Mouse (Mus musculus): Measurements from ENCODE around the gene Slc43a2. TPM values are rescaled to one million over a fixed set of nuclear protein-coding genes. Genes with fewer than 3 reads are reported as not detected.

Gene Slc43a2
- total RNA-seq (2015) (30.6 and 32.3 TPM in 2 replicates), total RNA-seq (2017) (32.2 and 33.5 TPM in 2 replicates)

DNA sequence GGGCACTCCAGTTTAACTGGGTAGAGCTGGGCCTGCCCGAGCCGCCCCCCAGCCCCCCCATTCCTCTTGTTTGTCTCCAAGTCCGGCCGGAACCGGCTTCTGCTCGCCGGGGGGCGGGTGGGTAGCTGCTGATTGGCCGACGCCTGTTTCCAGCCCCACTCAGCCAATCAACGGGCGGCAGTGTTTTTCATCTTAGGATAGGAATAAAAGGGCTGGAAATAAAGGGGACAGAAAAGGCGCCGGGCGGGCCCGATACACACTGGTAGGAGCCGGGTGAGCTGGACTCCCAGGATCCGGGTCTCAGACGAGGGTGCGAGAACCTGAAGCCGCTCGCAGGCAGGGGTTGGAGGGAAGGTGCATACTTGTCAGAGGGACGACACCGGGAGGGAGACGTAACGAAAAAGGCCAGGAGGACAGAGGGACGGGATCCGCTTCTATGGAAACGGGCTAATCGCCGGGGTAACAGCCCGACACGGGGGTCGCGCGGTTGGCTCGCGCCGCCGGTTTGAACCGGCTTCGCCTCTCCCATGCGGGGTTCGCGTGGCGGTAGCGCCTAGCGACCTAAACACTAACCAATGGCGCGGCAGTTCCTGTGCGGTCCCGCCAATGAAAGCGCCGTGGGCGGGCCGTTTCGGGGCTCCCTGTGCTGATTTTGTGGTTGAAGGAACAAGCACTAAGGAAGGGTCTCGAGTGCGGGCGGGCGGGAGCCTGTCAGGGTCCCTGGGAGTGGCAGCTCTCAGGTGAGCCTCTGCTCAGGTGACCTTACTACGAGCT lies at the start of gene Slc43a2:
Gene Slc43a2 (plus strand): TSS at position 226 of the 774 bp plus-strand sequence.
- peak; percentile 71 for ATAC-seq (ENCODE audit: poor library complexity, severe bottlenecking)

DNA sequence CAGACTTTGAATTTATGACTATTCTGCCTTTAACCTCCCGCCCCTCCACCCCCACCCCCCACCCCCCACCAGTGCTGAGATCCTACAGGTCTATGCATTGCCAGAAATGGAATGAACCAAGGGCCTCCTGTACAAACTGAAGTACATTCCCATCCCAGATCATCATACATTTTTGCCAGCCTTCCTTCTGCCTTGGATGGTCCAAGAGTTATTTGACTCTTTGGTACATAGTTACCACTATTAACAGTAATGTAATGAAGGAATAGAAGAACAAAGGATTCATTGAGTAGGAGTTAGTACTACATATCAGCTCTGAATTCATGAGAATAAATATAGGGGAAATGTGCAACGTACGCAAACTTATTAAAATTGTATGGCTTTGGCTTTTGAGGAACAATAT lies 45.3 kb upstream of the Slc43a2 start:
- 0 out of 2 replicates have a peak, but pooled peaks have one; percentile 1 for ATAC-seq (ENCODE audit: poor library complexity, severe bottlenecking)

DNA sequence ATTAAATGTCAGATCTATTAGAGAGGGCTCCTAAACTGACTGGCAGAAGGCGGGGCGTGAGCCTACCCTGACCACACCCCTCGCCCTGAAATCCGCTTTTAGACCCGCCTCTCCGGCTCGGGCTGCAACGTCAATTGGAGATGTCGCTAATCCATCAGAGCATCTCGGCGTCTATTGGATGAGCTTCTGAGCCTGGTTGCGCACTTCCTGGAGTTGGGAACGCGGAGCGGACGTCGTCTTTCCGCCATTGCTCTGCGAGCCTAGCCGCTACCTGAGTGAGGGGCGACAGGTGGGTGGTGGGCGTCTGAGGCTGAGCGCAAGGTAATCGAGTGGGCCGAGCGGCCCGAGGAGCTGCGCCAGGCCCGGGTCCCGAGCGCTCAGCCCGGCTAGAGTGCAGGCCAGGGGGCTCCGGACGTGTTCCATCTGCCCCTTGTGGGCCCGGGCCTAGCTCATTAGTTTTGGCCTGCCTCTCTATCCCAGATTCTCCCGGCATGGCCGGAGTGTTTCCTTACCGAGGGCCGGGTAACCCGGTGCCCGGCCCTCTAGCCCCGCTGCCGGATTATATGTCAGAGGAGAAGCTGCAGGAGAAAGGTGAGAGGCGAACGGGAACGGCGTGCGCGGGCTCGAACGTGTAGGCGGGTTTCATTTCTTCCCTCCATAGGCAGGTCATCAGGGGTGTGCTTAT lies 44.8 kb upstream of the Slc43a2 start, which contains the start of gene Prpf8:
Gene Prpf8 (plus strand): TSS at position 216 of the 685 bp plus-strand sequence.
- peak; percentile 100 for ATAC-seq (ENCODE audit: poor library complexity, severe bottlenecking)

DNA sequence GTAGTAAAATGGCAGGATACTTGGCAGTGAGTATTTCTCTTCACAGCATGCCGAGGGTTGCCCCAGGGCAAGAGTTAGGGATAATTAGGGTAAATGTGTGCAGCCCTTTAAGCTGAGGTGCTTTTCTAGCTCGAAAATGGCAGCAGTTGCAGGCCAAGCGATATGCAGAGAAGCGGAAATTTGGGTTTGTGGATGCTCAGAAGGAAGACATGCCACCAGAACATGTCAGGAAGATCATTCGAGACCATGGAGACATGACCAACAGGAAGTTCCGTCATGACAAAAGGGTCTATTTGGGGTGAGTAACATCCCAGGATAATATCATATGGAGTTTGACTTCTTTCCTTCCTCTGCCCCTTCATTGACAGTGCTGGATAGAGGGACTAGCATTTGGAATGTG lies 44.0 kb upstream of the Slc43a2 start:
- no peak for ATAC-seq (ENCODE audit: poor library complexity, severe bottlenecking)

DNA sequence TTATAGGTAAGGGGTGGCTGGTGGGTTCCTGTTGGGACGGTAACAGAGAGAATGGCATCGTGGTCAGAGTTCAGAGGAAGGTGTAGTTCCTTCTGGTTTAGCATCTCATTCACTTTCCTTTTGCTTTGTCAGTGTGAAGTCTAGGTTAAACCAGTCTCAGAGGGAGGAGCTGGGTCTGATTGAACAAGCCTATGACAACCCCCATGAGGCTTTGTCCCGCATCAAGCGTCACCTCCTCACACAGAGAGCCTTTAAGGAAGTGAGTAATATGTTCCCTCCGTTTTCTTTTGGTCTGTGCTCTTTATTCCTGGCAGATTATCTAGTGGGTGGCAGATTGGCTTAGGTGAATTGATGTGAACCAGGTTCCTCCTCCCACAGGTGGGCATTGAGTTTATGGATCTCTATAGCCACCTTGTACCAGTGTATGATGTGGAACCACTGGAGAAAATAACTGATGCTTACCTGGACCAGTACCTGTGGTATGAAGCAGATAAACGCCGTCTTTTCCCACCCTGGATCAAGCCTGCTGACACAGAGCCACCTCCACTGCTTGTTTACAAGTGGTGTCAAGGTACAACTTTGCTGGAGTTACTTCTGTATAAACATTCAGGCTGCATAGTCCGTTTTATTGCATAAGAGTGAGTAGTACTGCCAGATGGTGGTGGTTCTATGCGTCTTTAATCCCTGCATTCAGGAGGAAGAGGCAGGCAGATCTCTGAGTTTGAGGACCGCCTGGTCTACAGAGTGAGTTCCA lies 37.0 kb upstream of the Slc43a2 start:
- ATAC-seq (ENCODE audit: poor library complexity, severe bottlenecking): no peak

DNA sequence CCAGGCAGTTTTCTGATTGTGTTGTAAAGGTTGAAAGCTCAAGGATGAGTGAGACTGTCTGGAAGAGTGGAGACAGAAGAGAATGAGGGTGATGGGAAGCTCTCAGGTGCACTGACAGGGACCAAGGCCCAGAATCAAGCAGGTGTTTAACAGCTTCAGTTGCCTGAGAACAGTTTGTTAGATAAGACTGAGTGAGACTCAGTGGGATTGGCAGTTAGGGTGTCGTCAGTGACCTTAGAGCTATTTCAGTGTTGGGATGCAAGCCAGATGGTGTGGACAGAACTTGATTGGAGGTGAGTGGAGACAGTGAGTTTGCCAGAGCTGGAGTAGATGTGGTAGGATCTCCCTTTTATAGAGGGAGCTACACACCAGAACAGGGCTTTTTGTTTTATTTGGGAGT lies 33.4 kb upstream of the Slc43a2 start:
- ATAC-seq (ENCODE audit: poor library complexity, severe bottlenecking): no peak

DNA sequence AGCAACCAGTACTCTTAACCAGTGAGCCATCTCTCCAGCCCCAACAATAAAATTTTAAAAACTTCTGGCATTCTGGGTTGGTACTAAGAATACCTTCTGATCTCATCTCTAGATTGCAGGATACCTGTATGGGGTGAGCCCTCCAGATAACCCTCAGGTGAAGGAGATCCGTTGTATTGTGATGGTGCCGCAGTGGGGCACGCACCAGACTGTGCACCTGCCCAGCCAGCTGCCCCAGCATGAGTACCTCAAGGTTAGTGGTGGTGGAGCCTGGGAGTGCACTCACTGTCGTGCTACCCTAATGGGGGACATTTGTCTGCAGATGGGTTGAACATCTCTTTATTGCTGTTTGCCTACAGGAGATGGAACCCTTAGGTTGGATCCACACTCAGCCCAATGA lies 23.3 kb upstream of the Slc43a2 start:
- ATAC-seq (ENCODE audit: poor library complexity, severe bottlenecking): no peak

DNA sequence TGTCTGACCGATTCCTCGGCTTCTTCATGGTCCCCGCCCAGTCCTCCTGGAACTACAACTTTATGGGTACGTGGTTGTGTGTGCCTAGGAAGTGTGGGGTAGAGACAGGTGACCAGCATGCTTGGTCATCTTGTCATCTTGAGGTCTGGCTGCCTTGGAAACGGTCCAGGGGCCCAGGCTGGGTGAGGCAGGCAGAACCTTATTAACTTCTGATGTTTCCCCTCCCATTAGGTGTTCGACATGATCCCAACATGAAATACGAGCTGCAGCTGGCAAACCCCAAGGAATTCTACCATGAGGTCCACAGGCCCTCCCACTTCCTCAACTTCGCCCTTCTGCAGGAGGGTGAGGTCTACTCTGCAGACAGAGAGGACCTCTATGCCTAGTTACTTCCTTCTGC lies 22.6 kb upstream of the Slc43a2 start:
- no peak for ATAC-seq (ENCODE audit: poor library complexity, severe bottlenecking)

DNA sequence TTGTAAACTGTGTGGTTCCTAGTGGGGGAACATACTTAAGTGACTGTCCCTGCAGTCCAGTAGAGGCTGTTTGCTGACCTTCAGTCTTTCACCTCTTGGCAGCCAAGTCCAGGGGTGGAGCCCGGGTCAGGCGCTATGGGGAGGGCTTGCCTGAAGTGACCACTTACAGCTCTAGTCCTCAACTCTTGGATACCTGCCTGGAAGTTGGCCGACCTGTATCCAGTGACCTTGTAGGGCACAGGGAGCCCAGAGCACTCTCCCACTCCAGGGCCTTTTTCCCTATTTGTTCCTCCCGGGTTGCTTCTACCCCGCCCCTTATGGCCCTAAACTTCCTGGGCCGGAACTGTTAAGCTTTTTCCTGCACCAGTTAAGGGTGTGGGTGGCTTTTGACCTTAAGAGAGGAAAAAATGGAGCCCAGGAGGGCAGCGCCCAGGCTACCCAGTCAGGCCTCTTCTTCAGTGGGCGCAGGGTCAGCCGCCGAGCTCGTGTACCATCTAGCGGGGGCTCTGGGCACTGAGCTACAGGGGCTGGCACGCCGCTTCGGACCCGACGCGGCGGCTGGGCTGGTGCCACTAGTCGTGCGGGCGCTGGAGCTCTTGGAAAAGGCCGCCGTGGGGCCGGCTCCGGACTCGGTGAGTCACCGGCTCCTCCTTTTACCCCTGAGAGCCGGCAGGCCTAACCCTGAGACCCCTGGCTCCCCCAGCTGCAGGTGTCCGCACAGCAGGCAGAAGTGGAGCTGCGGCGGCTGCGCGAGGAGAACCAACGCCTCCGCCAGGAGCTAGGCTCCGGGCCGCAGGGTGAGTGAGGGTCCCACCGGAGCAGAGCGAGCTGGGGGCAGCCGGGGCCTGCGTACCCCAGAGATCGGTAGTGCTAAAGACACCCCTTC lies 21.5 kb upstream of the Slc43a2 start, which contains the start of gene Rilp:
Gene Rilp (plus strand): TSS at position 354 of the 886 bp plus-strand sequence.
- peak; percentile 54 for ATAC-seq (ENCODE audit: poor library complexity, severe bottlenecking)

DNA sequence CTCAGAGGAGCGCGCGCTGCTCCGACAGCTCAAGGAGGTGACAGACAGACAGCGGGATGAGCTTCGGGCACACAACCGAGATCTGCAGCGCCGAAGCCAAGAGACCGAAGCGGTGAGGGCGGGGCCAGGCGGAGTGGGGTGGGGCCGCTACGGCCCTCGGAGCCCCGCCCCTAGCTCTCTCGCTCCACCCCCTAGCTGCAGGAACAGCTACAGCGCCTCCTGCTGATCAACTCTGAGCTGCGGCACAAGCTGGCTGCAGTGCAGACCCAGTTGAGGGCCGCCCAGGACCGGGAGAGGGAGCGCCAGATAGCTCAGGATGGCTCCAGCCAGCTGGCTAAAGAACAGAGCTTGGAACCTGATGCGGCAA lies 20.9 kb upstream of the Slc43a2 start:
- ATAC-seq (ENCODE audit: poor library complexity, severe bottlenecking): peak; percentile 96

DNA sequence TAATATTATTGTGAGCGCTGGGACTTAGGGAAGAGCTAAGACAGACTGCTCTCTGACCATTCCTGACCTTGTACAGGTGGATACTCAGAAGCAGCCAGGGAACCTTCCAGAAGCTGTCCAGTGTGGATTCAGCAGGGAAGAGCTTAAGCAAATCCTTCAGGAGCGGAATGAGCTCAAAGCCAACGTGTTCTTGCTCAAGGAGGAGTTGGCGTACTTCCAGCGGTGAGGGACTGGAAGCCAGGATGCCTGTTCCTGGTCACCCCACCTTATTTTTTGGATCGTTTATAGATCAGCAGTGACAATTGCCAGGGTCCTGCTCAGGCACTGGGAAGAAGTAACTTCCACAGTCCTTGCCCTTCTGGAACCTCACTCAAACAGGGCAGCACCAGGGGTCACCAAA lies 20.3 kb upstream of the Slc43a2 start:
- ATAC-seq (ENCODE audit: poor library complexity, severe bottlenecking): no peak

DNA sequence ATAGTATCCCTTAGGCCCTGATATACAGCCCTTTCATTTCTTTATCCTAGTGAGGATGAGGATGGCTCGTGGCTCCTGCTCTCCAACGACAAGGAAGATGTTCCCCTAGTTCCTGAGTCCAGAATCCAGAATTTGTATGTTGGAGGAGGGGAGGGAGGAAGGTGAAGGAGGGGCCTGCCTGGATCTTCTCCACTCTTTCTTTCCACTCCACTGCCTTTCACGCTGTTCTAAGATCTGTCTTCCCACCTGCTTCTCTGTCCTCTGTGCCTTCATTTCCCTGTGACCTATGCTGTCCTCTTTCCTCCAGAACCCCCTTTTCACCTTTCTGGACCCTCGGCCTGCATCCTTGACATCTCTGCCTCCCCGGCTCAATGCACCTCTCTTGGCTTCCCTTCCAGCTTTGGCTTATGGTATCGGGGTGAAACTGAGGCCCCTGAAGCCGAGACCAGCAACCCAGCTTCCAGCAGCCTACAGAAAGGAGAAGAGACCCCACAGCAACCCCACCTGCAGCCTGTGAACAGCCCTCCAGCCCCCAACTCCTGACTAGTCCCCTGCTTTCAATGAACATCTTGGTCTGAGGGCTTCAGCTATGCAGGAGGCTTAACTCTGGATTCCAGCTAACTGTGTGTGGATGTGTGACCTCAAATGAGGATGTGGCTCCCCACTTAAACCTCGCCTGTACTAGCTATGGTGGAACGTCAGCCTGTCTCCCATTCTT lies 19.0 kb upstream of the Slc43a2 start:
- ATAC-seq (ENCODE audit: poor library complexity, severe bottlenecking): no peak

DNA sequence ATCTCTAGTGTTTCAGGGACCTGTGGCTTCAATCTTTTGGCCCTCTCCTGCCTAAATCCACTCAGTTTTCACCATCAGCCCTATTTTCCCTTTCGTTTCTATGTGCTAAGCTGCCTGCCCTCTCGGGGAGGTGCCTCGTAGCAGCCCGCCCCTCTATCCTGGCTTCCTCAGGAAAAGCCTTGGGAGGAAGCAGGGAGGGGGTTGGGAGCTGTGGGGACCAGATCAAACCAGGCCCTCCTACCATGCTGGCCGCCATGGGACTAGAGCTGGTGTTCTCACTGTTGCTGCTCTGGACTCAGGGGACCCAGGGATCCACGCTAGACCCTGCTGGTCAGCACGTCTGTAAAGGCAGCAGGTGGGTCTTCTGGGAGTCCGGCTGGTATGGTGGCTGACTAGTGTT lies 18.2 kb upstream of the Slc43a2 start, which contains the start of gene Scarf1:
Gene Scarf1 (plus strand): TSS at position 205 of the 400 bp plus-strand sequence.
- no peak for ATAC-seq (ENCODE audit: poor library complexity, severe bottlenecking)

DNA sequence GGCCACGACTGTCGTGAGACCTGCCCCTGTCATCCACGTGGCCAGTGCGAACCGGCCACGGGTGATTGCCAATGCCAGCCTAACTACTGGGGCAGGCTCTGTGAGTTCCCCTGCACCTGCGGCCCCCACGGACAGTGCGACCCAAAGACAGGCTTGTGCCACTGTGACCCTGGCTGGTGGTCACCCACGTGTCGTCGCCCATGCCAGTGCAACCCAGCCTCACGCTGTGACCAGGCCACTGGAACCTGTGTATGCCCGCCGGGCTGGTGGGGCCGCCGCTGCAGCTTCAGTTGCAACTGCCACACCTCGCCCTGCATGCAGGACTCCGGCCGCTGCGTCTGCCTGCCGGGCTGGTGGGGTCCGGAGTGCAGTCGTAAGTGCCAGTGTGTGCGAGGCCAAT lies 16.3 kb upstream of the Slc43a2 start:
- ATAC-seq (ENCODE audit: poor library complexity, severe bottlenecking): no peak

DNA sequence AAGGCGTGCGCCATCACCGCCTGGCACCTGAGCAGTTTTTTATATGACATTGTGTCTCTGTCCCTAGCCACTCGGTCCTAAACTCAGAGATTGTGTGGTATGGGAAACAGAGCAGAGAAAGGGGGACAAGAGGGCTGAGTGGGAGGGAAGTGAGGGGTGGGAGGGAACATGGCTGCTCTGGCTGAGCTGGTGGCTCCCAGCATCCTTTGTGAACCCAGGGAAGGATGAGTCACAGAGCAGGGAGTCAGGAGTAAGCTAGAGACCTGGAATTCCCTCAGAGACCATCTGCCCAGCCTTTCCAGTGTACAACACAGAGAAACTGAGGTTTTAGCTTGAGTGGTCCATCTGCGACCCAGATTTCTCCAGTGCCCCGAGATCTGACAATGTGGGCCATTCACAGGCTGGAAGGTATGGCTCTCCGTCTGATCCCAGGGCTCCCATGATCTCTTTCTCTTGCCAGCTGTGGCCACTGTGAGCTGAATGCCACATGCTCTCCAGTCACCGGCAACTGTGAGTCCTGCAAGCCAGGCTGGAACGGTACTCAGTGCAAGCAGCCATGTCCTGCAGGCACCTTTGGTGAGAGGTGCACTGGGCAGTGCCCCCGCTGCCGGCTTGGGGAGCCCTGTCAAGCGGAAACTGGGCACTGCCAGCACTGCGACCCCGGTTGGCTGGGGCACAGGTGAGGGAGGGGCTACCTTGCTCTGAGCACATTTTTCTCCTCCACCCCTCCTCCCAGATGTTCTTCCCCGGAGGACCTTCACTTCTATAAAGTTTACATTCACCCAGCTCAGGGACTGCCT lies 11.5 kb upstream of the Slc43a2 start:
- ATAC-seq (ENCODE audit: poor library complexity, severe bottlenecking): no peak

DNA sequence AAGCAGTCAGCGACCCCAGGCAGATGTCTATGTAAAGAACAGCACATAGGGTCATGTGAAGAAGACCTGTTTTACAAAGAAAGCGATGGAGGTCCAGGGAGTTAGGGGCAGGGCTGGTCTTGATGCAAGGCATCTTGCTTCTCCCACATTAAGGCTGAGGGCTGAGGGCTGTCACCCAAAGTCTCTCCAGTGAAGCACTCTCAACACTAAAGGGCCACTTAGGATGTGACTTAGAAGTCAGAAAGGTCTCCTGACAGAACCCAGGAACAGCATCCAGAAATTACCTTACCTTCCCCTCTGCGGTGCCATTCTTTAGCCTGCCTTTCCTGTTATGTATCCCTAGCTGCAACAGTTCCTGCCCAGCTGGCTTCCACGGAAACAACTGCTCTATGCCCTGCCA lies 9.9 kb upstream of the Slc43a2 start:
- ATAC-seq (ENCODE audit: poor library complexity, severe bottlenecking): no peak

DNA sequence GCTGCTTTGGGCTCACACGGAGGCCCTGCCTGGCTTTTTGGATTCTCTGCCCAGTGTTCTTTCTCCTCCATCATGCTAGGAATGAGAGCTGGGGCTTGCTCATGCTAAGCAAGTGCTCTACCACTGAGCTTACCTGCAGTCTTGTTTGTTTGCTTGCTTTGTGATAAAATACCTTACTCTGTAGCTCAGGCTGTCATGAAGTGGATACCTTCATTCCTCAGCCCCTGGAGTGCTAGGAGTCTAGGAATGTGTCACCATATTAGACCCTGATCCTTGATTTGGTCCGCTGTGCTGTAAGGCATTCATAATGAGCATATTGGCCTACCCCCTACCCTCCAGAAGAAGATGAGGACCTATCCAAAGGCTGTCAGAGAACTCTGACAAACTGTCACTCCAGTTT lies 8.7 kb upstream of the Slc43a2 start:
- no peak for ATAC-seq (ENCODE audit: poor library complexity, severe bottlenecking)

DNA sequence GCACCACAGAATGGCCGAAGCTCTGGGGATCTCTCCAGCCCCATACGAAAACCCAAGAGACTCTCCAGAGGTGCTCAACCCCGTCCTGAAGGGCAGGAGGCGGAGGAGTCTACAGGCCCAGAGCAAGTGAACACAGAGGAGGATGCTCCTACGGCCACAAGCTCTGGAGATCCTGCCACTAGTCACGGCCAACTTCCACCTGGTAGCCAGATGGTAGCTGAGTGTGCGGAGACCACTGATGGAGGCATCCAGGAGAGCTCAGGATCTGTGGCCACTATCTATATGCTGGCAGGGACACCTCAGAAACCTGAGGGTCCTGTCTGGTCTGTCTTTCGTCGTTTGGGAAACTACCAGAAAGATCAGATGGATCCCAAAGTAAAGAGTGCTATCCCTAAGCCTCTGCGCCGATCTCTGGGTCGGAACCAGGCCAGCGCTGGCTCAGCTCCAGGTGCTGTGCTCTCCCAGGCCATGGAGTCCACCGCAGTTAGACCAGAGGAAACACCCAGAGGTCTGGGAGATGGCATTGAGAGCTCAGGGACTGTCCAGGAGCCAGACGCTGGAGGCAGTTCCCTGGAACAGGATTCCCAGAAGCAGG lies 5.9 kb upstream of the Slc43a2 start:
- ATAC-seq (ENCODE audit: poor library complexity, severe bottlenecking): no peak

DNA sequence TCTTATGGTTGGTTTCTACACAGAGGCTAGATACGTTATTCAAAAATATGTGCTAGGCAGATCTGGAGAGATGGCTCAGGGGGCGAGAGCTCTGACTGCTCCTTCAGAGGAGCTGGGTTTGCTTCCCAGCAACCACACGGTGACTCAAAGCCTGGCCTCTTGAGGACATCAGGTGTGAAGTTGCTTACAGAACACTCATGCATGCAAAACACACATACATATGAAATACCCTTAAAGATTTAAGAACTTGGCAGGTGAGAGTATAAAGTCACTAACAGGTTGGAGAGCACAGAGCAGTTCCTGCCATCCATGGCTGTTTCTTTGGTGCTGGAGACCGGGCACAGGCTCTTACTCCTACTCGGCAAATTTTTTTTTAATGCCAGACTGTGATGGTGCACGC lies 4.6 kb upstream of the Slc43a2 start:
- no peak for ATAC-seq (ENCODE audit: poor library complexity, severe bottlenecking)
